30 mouse cellular contexts compared by ENCODE assay signal in the genomic region with DNA sequence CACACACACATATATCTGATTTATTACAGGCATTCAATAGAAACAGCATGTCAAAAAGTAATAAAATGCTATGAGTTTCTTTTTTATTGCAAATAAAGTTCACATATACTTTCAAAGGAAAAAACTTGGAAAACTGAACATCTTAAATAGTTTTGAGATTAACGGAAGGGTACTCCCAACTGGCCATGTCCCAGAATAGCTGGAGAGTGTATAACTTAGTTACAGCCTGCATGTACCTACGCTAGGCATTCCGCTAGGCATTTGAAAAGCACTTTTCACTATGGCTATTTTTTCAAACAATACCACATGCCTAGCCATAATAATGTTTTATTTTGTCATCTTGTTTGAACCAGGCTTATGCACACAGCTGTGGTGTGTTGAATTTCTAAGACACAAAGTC.
"Had no signal": no experiment of that assay in that cellular context is flagged by ENCODE, and none has a peak within 500 bp of the region (broad histone marks: within the 10 kb centered on the region; RNA-seq: fewer than 3 reads in every experiment).

No protein-coding gene starts in this region.

- H3K27ac ChIP-seq: left cerebral cortex, adult 2 months; limb, embryonic 12.5 days; limb, embryonic 15.5 days; liver, embryonic 12.5 days; liver, embryonic 13.5 days; liver, embryonic 14.5 days; liver, embryonic 15.5 days; macrophage; midbrain, embryonic 10.5 days; midbrain, embryonic 12.5 days; midbrain, embryonic 13.5 days; midbrain, embryonic 15.5 days; neural tube, embryonic 12.5 days had no signal

- H3K36me3 ChIP-seq: limb, embryonic 12.5 days; limb, embryonic 15.5 days; liver, embryonic 12.5 days; liver, embryonic 13.5 days; liver, embryonic 15.5 days; lung, embryonic 15.5 days; midbrain, embryonic 10.5 days; midbrain, embryonic 12.5 days; midbrain, embryonic 13.5 days; midbrain, embryonic 15.5 days; neural tube, embryonic 12.5 days had no signal

- ATAC-seq: liver, embryonic 12.5 days; liver, postnatal 0 days; midbrain, embryonic 13.5 days; midbrain, embryonic 15.5 days; midbrain, embryonic 16.5 days had no signal

- H3K9ac ChIP-seq: limb, embryonic 12.5 days; limb, embryonic 15.5 days; liver, embryonic 12.5 days; liver, embryonic 13.5 days; liver, embryonic 14.5 days; liver, embryonic 15.5 days; liver, postnatal 0 days; lung, embryonic 14.5 days; lung, embryonic 15.5 days; midbrain, embryonic 12.5 days; midbrain, embryonic 13.5 days; midbrain, embryonic 15.5 days; neural tube, embryonic 12.5 days had no signal

- H3K9me3 ChIP-seq: limb, embryonic 12.5 days; limb, embryonic 15.5 days; liver, embryonic 12.5 days; liver, embryonic 13.5 days; liver, embryonic 15.5 days; lung, embryonic 15.5 days; megakaryocyte, embryonic 14.5 days; midbrain, embryonic 10.5 days; midbrain, embryonic 12.5 days; midbrain, embryonic 13.5 days; midbrain, embryonic 15.5 days; neural tube, embryonic 12.5 days had no signal

- H3K27me3 ChIP-seq: limb, embryonic 12.5 days; liver, embryonic 13.5 days; lung, embryonic 15.5 days; midbrain, embryonic 12.5 days; midbrain, embryonic 13.5 days; midbrain, embryonic 15.5 days; neural tube, embryonic 12.5 days had no signal

- H3K4me3 ChIP-seq: left cerebral cortex, adult 2 months; limb, embryonic 12.5 days; limb, embryonic 15.5 days; liver, embryonic 12.5 days; liver, embryonic 13.5 days; liver, embryonic 15.5 days; lung, embryonic 15.5 days; megakaryocyte, embryonic 14.5 days; midbrain, embryonic 10.5 days; midbrain, embryonic 12.5 days; midbrain, embryonic 13.5 days; midbrain, embryonic 15.5 days; myocyte; neural tube, embryonic 12.5 days had no signal

- H3K4me2 ChIP-seq: limb, embryonic 12.5 days; limb, embryonic 15.5 days; liver, embryonic 11.5 days; liver, embryonic 12.5 days; liver, embryonic 13.5 days; liver, embryonic 15.5 days; lung, embryonic 14.5 days; lung, embryonic 15.5 days; midbrain, embryonic 11.5 days; midbrain, embryonic 12.5 days; midbrain, embryonic 13.5 days; midbrain, embryonic 15.5 days; neural tube, embryonic 12.5 days had no signal

- DNase-seq: left cerebral cortex, postnatal 4 days; liver; liver, embryonic 13.5 days; liver, postnatal 0 days; lung, adult 18-20 months; lung, adult 2 months; lung, embryonic 14.5 days; lung, postnatal 10 days; lung, postnatal 14 days; lung, postnatal 36 days; lung, postnatal 4 days; midbrain, embryonic 14.5 days had no signal

- H3K4me1 ChIP-seq: limb, embryonic 12.5 days; liver, embryonic 12.5 days; liver, embryonic 13.5 days; liver, embryonic 15.5 days; megakaryocyte, embryonic 14.5 days; midbrain, embryonic 10.5 days; midbrain, embryonic 12.5 days; midbrain, embryonic 13.5 days; midbrain, embryonic 15.5 days; neural tube, embryonic 12.5 days had no signal
